Mouse (Mus musculus) heart, embryonic 11.5 days (tissue): ENCODE measurements around the gene Il1f6. TPM values are rescaled to one million over a fixed set of nuclear protein-coding genes. Genes with fewer than 3 reads are reported as not detected.

Experiments
- ATAC-seq: fragments of 200-750 bp; cut with Nextera tagmentation; replicated peaks from 2 replicates; pipeline ENCODE4 v1.8.0; 2017; ENCODE audit warnings: moderate library complexity; ENCODE audit not compliant: insufficient number of reproducible peaks, low FRiP score, low TSS enrichment
- H3K27ac ChIP-seq: fragments of 300-500 bp; sonication (generic); 2 replicates; pipeline ENCODE4 v1.5.1; 2014; ENCODE audit warnings: mild to moderate bottlenecking, low read depth, low read length
- H3K27me3 ChIP-seq: fragments of 300-500 bp; sonication (generic); 2 replicates; pipeline ENCODE4 v1.6.1; 2014; ENCODE audit warnings: mild to moderate bottlenecking, low read length, mixed read lengths; ENCODE audit not compliant: control insufficient read depth, insufficient read depth
- H3K36me3 ChIP-seq: fragments of 300-500 bp; sonication (generic); 2 replicates; pipeline ENCODE4 v1.6.1; 2014; ENCODE audit warnings: mild to moderate bottlenecking, low read length, moderate library complexity, mixed read lengths; ENCODE audit not compliant: control insufficient read depth, insufficient read depth
- H3K4me1 ChIP-seq: fragments of 300-500 bp; sonication (generic); 2 replicates; pipeline ENCODE4 v1.6.1; 2014; ENCODE audit warnings: low read length; ENCODE audit not compliant: control insufficient read depth, insufficient read depth
- H3K4me2 ChIP-seq: fragments of 300-500 bp; sonication (generic); 2 replicates; pipeline ENCODE4 v1.6.1; 2014; ENCODE audit warnings: mild to moderate bottlenecking, moderate library complexity
- H3K4me3 ChIP-seq: fragments of 300-500 bp; sonication (generic); 2 replicates; pipeline ENCODE4 v1.5.1; 2014; ENCODE audit warnings: low read depth, low read length
- H3K9ac ChIP-seq: fragments of 300-500 bp; sonication (generic); 2 replicates; pipeline ENCODE4 v1.6.1; 2014; ENCODE audit warnings: mild to moderate bottlenecking, low read depth, low read length, moderate library complexity
- H3K9me3 ChIP-seq: fragments of 300-500 bp; sonication (generic); replicated peaks from 2 replicates; pipeline ENCODE4 v1.6.1; 2016; ENCODE audit warnings: low read length; ENCODE audit not compliant: control insufficient read depth
- WGBS: fragments of 180-500 bp; shearing (Covaris S2); extraction: QIAGEN DNeasy Blood & Tissue Kit; methylation state at CpG from one replicate; pipeline ENCODE4 v1.1.7; 2014; ENCODE audit not compliant: insufficient replicate concordance; 5-methylcytosine and 5-hydroxymethylcytosine counted together
- polyA plus RNA-seq: library from polyadenylated mRNA; unstranded; fragments of >200 nt; fragmentation: Nextera tagmentation; extraction: Ambion mirVana; gene quantifications from 2 replicates; pipeline ENCODE4 v1.2.1, GENCODE M21; 2014

Il1f6 gene
- polyA plus RNA-seq, 1 experiment from 2014 or later = not detected

GRCm38 (mm10) chr2:24267503-24267902 lies 52.3 kb downstream of the Il1f6 start:
- Histone ChIP-seq H3K4me3 (no peak overlapping the region), H3K9ac (no peak overlapping the region), H3K4me1 (no peaks in the 10 kb centered on the region), H3K27me3 (no peaks in the 10 kb centered on the region), H3K4me2 (no peak overlapping the region), H3K9me3 (no peaks in the 10 kb centered on the region), H3K36me3 (no peaks in the 10 kb centered on the region), H3K27ac (no peak overlapping the region)
- 80% methylated on average over 1 of the region's 1 CpGs for WGBS
- no peak for ATAC-seq

DNA sequence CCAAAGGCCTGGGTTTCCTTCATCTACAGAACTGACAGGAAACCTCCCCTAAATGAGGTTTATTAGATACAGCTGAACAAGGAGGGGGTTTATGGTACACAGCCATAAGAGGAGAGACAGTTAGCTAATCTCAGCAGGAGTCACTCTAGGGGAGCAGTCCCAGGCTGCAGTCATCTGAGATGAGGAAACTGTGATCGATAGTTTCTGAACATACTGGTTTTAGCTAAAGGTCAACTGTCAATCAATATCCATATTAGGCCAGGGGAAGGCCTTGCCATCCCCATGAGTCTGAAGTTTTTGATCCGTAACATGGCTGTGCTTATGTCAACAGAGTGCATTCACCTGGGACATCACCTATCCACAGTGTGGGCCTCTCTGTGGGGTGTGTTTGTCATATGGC lies 58.4 kb downstream of the Il1f6 start:
- Histone ChIP-seq H3K27ac (no peak overlapping the region), H3K4me2 (no peak overlapping the region), H3K9me3 (no peaks in the 10 kb centered on the region), H3K4me1 (no peaks in the 10 kb centered on the region), H3K27me3 (no peaks in the 10 kb centered on the region), H3K36me3 (no peaks in the 10 kb centered on the region), H3K4me3 (no peak overlapping the region), H3K9ac (no peak overlapping the region)
- ATAC-seq = no peak
- whole genome bisulfite sequencing = 65% methylated on average over 2 of the region's 2 CpGs

- Histone ChIP-seq H3K27ac (no peak overlapping the region), H3K4me3 (no peak overlapping the region), H3K9ac (no peak overlapping the region), H3K9me3 (no peaks in the 10 kb centered on the region), H3K4me2 (no peak overlapping the region), H3K4me1 (no peaks in the 10 kb centered on the region), H3K27me3 (no peaks in the 10 kb centered on the region), H3K36me3 (no peaks in the 10 kb centered on the region)
- no peak for ATAC-seq
- 39% methylated on average over 1 of the region's 1 CpGs for WGBS
Measured at GRCm38 (mm10) chr2:24275146-24275545, 59.9 kb downstream of the Il1f6 start.

Other genes with a start within 250 kb of the Il1f6 start
- 3.6 and 5.7 TPM in 2 replicates for gene Hnmt, start 166.0 kb upstream of the Il1f6 start, polyA plus RNA-seq
- not detected in 2 replicates for gene Tbpl2, start 118.8 kb upstream of the Il1f6 start, polyA plus RNA-seq
- not detected in 2 replicates for gene Il1f8, start 62.3 kb upstream of the Il1f6 start, polyA plus RNA-seq
- not detected in 2 replicates for gene Il1f9, start 28.9 kb upstream of the Il1f6 start, polyA plus RNA-seq
- not detected in 2 replicates for gene Il1f5, start 61.5 kb downstream of the Il1f6 start, polyA plus RNA-seq
- not detected in 2 replicates for gene Il1f10, start 75.8 kb downstream of the Il1f6 start, polyA plus RNA-seq
- not detected in 2 replicates for gene Il1rn, start 121.4 kb downstream of the Il1f6 start, polyA plus RNA-seq
- 0.42 and 0.46 TPM in 2 replicates for gene Psd4, start 152.2 kb downstream of the Il1f6 start, polyA plus RNA-seq